Mouse (Mus musculus): ENCODE measurements around the gene Cphx2.
"Not testable (repeated sequence)": the region's sequence is repeated elsewhere in the genome, so short reads cannot be mapped to it uniquely, and the experiment has no call there.

DNA sequence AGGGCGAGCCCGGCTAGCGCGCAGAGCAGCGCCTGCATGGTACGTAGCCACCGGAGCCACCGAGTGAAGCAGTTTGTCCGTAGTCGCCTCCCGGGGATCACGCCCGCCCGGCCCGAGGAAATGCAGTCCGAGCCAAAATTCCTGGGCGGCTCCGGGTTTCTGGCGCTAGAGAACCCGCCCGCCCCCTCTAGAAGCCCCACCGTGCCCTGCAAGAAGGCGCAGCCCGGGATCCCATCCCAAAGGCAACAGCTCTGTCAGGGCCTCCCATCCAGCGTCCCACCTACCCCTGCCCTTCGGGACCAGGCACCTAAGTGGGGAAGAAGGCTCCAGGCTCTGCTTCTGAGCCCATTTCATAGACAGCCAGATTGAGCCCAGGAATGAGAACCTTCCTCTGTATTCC lies 38.7 kb upstream of the Cphx2 start, which contains the start of gene Gm9780:
- TF ChIP-seq TCF12 (IDR thresholded peaks at IDR 0.05; ENCODE audit: insufficient read depth, poor library complexity, severe bottlenecking); POLR2AphosphoS2 (IDR thresholded peaks at IDR 0.05; ENCODE audit: insufficient read length, low read depth); USF1 (IDR thresholded peaks at IDR 0.05; ENCODE audit: low read depth): not testable (repeated sequence)
